Mouse (Mus musculus) hindbrain, embryonic 12.5 days (tissue): ENCODE measurements around the gene Ccdc81. TPM values are rescaled to one million over a fixed set of nuclear protein-coding genes. Genes with fewer than 3 reads are reported as not detected.

ENCODE experiments used
- ATAC-seq: fragments of 200-750 bp; cut with Nextera tagmentation; 2 replicates; pipeline ENCODE4 v1.8.0; 2017; ENCODE audit warnings: moderate TSS enrichment; ENCODE audit not compliant: low FRiP score
- H3K27ac ChIP-seq: fragments of 300-500 bp; sonication (generic); 2 replicates; pipeline ENCODE4 v1.5.1; 2016; ENCODE audit warnings: mild to moderate bottlenecking
- H3K27me3 ChIP-seq: fragments of 300-500 bp; sonication (generic); 2 replicates; pipeline ENCODE4 v1.6.1; 2016; ENCODE audit warnings: mild to moderate bottlenecking
- H3K36me3 ChIP-seq: fragments of 300-500 bp; sonication (generic); 2 replicates; pipeline ENCODE4 v1.6.1; 2016; ENCODE audit warnings: mild to moderate bottlenecking
- H3K4me1 ChIP-seq: fragments of 300-500 bp; sonication (generic); 2 replicates; pipeline ENCODE4 v1.6.1; 2016
- H3K4me2 ChIP-seq: fragments of 300-500 bp; sonication (generic); replicated peaks from 2 replicates; pipeline ENCODE4 v1.6.1; 2016; ENCODE audit warnings: mild to moderate bottlenecking
- H3K4me3 ChIP-seq: fragments of 300-500 bp; sonication (generic); 2 replicates; pipeline ENCODE4 v1.5.1; 2016; ENCODE audit warnings: mild to moderate bottlenecking
- H3K9ac ChIP-seq: fragments of 300-500 bp; sonication (generic); 2 replicates; pipeline ENCODE4 v1.6.1; 2016; ENCODE audit warnings: mild to moderate bottlenecking, moderate library complexity
- H3K9me3 ChIP-seq: fragments of 300-500 bp; sonication (generic); replicated peaks from 2 replicates; pipeline ENCODE4 v1.6.1; 2016; ENCODE audit warnings: mild to moderate bottlenecking
- WGBS: fragments of 180-500 bp; shearing (Covaris S2); methylation state at CpG from one replicate; pipeline ENCODE4 v1.1.7; 2016; 5-methylcytosine and 5-hydroxymethylcytosine counted together
- polyA plus RNA-seq: library from polyadenylated mRNA; unstranded; fragments of >200 nt; fragmentation: Nextera tagmentation; extraction: Ambion mirVana; gene quantifications from 2 replicates; pipeline ENCODE4 v1.2.1, GENCODE M21; 2016

Ccdc81 gene
- polyA plus RNA-seq, 1 experiment from 2014 or later: 0.61 TPM

DNA sequence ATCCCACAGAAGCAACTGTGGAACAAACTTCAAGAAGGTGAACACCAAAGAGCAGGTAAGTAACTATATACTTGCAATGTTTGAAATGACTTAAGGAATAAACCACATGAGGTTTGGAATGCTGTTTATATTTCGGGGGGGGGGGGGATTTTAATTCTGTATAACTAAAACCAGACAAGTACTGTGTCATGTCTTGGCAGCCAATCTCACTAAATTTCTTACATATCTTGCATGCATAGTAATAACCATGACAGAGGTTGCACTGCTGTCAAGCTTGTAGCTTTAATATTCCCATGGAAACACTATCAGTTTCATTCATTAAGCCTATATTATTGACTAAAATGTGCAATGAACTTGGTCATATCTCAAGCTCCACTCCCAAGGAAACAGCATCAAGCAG lies 48.2 kb downstream of the Ccdc81 start:
- H3K27ac ChIP-seq: no peak overlapping the region
- no peaks in the 10 kb centered on the region for H3K9me3 ChIP-seq
- peaks cover 12% of the 10 kb centered on the region for H3K4me1 ChIP-seq
- no peak overlapping the region for H3K9ac ChIP-seq
- 83% methylated on average over 1 of the region's 1 CpGs for WGBS
- no peaks in the 10 kb centered on the region for H3K27me3 ChIP-seq
- no peak overlapping the region for H3K4me2 ChIP-seq
- no peak for ATAC-seq
- H3K36me3 ChIP-seq: no peaks in the 10 kb centered on the region
- no peak overlapping the region for H3K4me3 ChIP-seq

DNA sequence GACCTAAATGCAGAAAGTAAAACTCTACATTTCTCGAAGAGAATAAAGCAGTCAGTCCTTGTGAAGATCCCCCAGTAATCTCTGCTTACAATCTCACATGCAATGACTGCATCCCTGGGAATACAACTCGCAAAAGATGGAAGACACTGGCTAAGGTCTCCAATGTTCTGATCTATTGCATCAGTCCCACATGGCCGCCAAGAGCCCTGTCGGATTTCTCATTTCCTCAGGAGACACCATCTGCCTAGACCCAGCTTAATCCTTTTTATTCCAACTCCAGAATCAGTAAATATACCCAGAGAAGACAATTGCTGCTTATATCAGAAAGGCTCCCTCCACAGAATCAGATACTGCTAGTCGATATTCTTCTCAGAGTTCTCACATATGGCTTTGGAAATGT lies 50.3 kb downstream of the Ccdc81 start:
- Histone ChIP-seq H3K9ac (no peak overlapping the region), H3K36me3 (no peaks in the 10 kb centered on the region), H3K27ac (no peak overlapping the region), H3K9me3 (no peaks in the 10 kb centered on the region), H3K4me1 (peaks cover 12% of the 10 kb centered on the region), H3K27me3 (no peaks in the 10 kb centered on the region), H3K4me3 (no peak overlapping the region), H3K4me2 (no peak overlapping the region)
- no peak for ATAC-seq
- 87% methylated on average over 5 of the region's 5 CpGs for WGBS

DNA sequence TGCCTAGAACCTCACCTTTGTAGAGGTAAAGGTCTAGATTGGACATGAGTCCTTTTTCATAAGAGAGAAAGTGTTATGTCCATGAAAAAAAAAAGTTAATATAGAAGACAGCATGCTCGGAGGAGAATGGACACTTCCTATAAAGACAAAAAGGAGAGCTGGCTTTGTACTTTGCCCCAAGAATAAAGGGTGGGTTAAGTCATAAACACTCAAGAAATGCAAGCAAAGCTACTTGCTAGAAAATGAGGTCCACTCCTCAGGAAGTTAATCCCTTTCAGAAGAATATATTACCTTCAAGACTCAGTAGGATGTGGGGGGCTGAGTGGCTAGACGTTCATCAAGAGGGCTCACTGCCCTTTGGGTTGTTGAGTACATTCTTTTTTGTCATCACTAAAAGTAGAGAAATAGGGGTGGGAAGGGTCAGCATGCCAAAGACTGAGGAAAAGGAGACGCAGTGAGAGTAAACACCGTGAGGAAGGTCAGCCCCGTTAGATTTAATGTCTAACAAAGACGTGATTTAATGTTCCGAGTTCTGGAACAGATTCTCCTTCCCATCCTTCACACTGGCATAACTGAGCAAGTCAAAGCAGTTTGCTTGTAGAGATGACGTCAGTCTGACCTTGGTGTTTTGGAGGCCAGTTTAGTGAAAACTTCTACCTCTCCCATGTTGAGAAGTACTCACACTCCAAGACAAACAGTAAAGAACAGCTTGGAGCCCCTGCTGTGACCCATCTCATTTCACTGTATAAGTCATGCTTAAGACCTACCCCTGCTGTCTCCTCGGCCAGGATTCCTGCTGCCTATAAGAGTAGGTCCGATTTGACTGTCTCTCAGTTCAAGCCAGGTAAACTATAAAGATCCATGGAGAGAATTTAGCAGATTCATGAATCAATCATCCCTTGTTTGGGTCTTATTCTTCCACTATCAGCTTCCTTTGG lies 51.0 kb downstream of the Ccdc81 start:
- no peak for ATAC-seq
- Histone ChIP-seq H3K9me3 (no peaks in the 10 kb centered on the region), H3K9ac (no peak overlapping the region), H3K4me2 (no peak overlapping the region), H3K4me3 (no peak overlapping the region), H3K27ac (no peak overlapping the region), H3K4me1 (peaks cover 12% of the 10 kb centered on the region), H3K27me3 (no peaks in the 10 kb centered on the region), H3K36me3 (no peaks in the 10 kb centered on the region)
- 76% methylated on average over 10 of the region's 10 CpGs for WGBS

DNA sequence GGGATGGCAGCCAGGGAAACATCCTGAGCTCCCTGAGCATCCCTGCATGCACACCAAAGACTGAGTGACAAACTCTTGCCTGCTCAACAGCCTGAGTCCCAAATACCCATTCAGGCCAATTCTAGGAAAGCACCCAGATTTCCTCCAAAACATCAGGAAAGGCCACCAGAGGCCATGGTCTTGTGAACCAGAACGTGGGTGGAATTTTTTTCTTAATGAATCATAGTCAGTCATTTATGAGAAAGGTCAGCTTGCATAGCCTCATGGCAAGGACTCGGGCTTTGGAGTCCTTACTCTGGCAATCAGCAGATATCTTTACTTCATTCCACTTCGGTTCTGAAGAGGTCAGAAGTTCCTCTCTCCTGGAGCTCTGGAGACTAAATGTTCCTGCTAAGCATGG lies 52.9 kb downstream of the Ccdc81 start:
- Histone ChIP-seq H3K9me3 (no peaks in the 10 kb centered on the region), H3K36me3 (no peaks in the 10 kb centered on the region), H3K4me3 (no peak overlapping the region), H3K9ac (no peak overlapping the region), H3K4me2 (no peak overlapping the region), H3K27ac (no peak overlapping the region), H3K27me3 (no peaks in the 10 kb centered on the region), H3K4me1 (no peaks in the 10 kb centered on the region)
- 78% methylated on average over 3 of the region's 3 CpGs for WGBS
- no peak for ATAC-seq

DNA sequence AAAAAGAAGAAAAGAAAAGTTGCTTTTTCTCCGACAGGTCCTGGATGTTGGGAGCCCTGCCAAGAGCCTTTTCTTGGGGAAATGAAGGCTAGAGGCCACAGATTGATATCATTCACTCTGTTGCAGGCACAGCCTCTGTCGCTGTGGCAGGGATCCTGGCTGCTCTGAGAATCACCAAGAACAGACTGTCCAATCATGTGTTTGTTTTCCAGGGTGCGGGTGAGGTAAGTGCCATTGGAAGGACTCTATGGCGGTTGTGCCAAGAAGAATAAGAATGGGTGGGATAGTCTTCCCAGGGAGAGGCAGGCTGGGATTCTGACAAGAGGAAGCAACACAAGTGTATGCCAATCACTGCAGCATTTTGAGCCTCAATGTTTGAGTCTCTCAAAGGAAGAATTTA lies 57.8 kb downstream of the Ccdc81 start:
- H3K4me3 ChIP-seq: no peak overlapping the region
- H3K4me1 ChIP-seq: no peaks in the 10 kb centered on the region
- H3K27me3 ChIP-seq: no peaks in the 10 kb centered on the region
- ATAC-seq: no peak
- no peak overlapping the region for H3K9ac ChIP-seq
- H3K4me2 ChIP-seq: no peak overlapping the region
- no peaks in the 10 kb centered on the region for H3K36me3 ChIP-seq
- H3K9me3 ChIP-seq: no peaks in the 10 kb centered on the region
- no peak overlapping the region for H3K27ac ChIP-seq
- WGBS: 82% methylated on average over 4 of the region's 4 CpGs

DNA sequence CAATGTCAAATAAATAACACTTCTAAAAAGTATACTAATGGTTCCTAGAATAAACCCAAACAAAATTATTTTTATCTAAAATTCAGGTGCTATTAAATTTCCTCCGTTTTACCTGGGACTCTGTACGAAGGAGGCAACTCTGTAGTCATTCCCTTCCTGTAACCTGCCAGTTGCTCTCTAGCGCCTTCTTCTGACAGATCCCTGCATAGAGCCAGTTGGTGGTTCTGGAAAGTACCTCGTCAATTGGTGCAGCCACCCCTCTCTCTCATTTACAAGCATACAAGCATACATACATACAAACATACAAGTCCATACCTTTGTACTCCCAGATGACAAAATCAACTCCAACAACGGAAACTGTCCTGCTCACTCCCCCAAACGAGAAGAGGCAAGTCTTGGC lies 59.9 kb downstream of the Ccdc81 start:
- H3K4me2 ChIP-seq: no peak overlapping the region
- no peaks in the 10 kb centered on the region for H3K9me3 ChIP-seq
- no peak overlapping the region for H3K9ac ChIP-seq
- 37% methylated on average over 6 of the region's 6 CpGs for WGBS
- no peaks in the 10 kb centered on the region for H3K27me3 ChIP-seq
- H3K4me3 ChIP-seq: no peak overlapping the region
- no peak for ATAC-seq
- no peak overlapping the region for H3K27ac ChIP-seq
- no peaks in the 10 kb centered on the region for H3K4me1 ChIP-seq
- H3K36me3 ChIP-seq: no peaks in the 10 kb centered on the region

DNA sequence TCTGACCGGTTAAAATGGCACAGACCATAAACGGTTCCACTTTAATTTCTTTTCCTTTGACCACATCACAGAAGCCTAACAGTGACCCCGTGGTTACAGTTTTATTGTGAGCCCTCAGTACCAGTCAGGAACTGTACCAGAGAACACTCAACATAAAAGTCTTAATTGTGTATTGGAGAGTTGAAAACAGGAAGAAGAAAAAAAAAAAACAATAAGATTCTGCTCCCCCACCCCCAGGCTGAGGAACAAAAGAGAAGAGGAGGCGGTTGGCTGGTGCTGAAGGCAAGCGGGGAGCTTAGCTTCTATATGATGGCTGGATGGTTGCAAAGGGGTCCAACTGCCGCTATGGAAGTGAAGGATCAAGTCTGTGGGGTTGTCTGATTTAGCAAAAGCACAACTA lies 60.3 kb downstream of the Ccdc81 start:
- Histone ChIP-seq H3K9me3 (no peaks in the 10 kb centered on the region), H3K4me1 (no peaks in the 10 kb centered on the region), H3K27ac (no peak overlapping the region), H3K4me2 (no peak overlapping the region), H3K9ac (no peak overlapping the region), H3K27me3 (no peaks in the 10 kb centered on the region), H3K4me3 (no peak overlapping the region), H3K36me3 (no peaks in the 10 kb centered on the region)
- ATAC-seq: no peak
- WGBS: 57% methylated on average over 6 of the region's 6 CpGs

DNA sequence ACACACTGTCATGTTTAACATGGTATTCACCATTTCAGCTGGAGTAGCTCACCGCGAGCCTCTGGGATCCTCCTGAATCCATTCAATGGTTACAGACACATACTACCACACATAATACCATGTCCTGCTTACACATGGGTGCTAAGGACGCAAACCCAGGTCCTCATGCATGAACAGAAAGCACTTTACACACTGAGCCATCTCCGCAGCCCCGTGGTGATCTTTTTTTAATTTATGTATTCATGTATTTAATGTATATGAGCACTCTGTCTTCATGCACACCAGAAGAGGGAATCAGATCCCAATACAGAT lies 61.1 kb downstream of the Ccdc81 start:
- WGBS: 91% methylated on average over 5 of the region's 5 CpGs
- no peaks in the 10 kb centered on the region for H3K27me3 ChIP-seq
- H3K9ac ChIP-seq: no peak overlapping the region
- no peaks in the 10 kb centered on the region for H3K4me1 ChIP-seq
- H3K36me3 ChIP-seq: no peaks in the 10 kb centered on the region
- no peak for ATAC-seq
- H3K4me3 ChIP-seq: no peak overlapping the region
- no peaks in the 10 kb centered on the region for H3K9me3 ChIP-seq
- H3K27ac ChIP-seq: no peak overlapping the region
- no peak overlapping the region for H3K4me2 ChIP-seq

DNA sequence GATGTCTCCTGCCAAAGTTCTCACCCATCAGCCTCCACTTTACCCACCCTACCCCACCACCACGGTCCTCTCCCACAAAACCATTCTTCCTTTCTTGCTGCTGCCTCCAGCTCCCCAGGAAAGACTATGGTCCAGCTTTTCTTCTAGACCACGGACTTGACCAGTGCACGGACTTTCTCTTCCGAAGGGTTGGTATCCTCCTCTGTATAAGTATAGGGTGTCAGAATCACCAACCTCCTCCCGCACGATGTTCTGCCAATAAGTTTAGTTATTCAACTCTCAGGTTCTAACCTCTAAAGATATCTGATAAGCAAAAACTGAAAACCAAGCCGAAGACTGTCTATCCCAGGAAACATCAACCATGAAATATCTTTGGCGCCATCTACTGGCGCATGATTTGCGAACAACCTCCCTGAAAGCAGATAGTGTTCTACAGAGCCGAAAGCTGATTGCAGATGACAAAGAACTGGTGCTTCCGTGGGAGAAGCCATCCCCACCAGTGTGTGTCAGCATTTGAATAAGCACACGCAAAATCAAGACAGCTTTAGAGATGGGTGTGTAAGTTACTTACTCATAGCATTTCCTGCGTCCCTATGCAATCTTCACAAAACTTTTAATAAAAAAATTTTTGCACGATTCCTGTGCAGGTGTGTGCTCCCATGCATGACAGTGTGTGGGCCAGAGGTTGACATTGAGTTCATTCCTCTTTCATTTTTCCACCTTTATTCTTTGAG lies 61.6 kb downstream of the Ccdc81 start:
- ATAC-seq: peak; percentile 64; the same call in 1 of the 2 replicates
- no peak overlapping the region for H3K27ac ChIP-seq

DNA sequence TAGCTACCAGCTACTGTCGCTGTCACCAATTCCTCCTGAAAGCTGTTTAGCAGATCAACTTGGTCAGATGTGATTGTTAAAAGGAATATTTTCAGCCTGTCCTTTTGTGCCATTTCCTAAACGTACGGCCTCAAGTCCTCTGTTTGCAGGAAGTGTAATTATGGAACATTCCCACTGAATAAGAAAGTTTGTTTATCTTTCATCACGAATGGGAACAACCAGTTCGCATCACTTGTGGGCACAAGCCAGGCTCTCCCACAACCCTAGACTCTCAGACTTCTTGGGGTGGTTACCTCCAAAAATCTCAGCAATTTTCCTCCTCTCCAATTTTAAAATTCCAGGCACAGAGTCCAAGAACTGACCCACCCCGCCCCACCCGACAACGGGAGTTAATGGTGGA lies 63.7 kb downstream of the Ccdc81 start:
- Histone ChIP-seq H3K4me3 (no peak overlapping the region), H3K36me3 (no peaks in the 10 kb centered on the region), H3K27ac (no peak overlapping the region), H3K4me2 (no peak overlapping the region), H3K9me3 (no peaks in the 10 kb centered on the region), H3K4me1 (no peaks in the 10 kb centered on the region), H3K9ac (no peak overlapping the region), H3K27me3 (no peaks in the 10 kb centered on the region)
- no peak for ATAC-seq
- WGBS: 85% methylated on average over 8 of the region's 8 CpGs

More for the DNA sequence above, 61.6 kb downstream of the Ccdc81 start:
- H3K27me3 ChIP-seq: no peaks in the 10 kb centered on the region
- no peaks in the 10 kb centered on the region for H3K9me3 ChIP-seq
- H3K4me1 ChIP-seq: no peaks in the 10 kb centered on the region
- H3K36me3 ChIP-seq: no peaks in the 10 kb centered on the region
- H3K4me3 ChIP-seq: no peak overlapping the region
- 35% methylated on average over 15 of the region's 15 CpGs for WGBS
- no peak overlapping the region for H3K9ac ChIP-seq
- H3K4me2 ChIP-seq: no peak overlapping the region

DNA sequence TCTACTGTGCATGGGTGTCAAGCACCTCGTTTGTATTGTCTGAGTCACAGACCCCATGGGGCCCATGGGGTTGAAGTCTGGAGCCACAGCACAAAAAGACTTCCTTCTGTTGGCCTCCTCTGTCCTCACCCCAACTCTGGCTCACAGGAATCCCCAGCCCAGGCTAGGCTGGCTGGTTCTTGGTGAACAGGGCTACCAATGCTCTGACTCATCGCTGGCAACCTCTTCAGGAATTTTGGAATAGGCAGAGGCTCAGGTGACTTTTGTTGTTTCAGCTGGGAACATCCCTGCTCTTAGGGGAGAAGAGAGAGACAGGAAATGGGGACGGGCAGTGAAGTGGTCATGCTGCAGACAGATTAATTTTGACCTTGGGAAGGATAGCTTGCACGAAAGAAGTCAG lies 65.6 kb downstream of the Ccdc81 start:
- 61% methylated on average over 4 of the region's 4 CpGs for WGBS
- Histone ChIP-seq H3K27me3 (no peaks in the 10 kb centered on the region), H3K4me1 (no peaks in the 10 kb centered on the region), H3K9me3 (no peaks in the 10 kb centered on the region), H3K9ac (no peak overlapping the region), H3K27ac (no peak overlapping the region), H3K4me3 (no peak overlapping the region), H3K36me3 (no peaks in the 10 kb centered on the region), H3K4me2 (no peak overlapping the region)
- no peak for ATAC-seq

DNA sequence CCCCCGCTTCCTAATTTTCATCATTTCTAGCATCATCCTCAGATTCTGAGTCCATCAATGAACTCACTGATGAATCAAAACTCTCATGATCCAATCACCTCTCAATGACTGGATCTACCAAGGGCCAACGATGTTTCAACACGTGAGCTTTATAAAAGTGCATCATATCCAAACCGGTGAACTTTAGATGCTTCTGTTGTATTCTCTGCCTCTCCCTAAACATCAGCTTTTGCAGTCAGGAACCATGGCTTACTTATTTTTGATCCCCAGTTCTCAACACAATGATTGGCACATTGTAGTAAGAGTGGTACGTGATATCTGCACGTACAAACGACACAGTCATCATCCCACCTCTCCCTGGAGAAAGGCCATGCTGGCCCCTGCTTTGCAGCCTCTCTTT lies 66.8 kb downstream of the Ccdc81 start:
- no peak overlapping the region for H3K4me3 ChIP-seq
- H3K4me1 ChIP-seq: no peaks in the 10 kb centered on the region
- 97% methylated on average over 7 of the region's 7 CpGs for WGBS
- no peak overlapping the region for H3K4me2 ChIP-seq
- no peaks in the 10 kb centered on the region for H3K9me3 ChIP-seq
- no peak overlapping the region for H3K27ac ChIP-seq
- no peaks in the 10 kb centered on the region for H3K27me3 ChIP-seq
- H3K9ac ChIP-seq: no peak overlapping the region
- no peak for ATAC-seq
- no peaks in the 10 kb centered on the region for H3K36me3 ChIP-seq

DNA sequence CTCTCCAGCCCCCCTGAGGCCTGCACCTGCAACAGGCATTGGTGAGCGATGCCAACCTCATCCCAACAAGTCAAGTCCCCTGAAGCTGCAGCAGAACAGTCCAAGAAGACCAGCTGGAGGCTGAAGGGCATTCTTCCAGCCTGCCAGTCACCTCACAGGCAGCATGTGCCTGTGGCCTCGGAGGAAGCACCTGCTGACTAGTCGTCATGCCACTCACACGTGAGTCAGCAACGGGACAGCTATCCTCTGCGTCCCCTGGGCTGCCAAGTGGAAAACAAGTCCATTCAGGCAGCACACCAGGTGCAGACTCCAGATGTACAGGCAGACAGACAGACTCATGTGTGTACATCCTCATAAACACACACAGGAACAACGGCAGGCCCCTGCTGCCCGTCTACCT lies 67.9 kb downstream of the Ccdc81 start:
- Histone ChIP-seq H3K4me1 (no peaks in the 10 kb centered on the region), H3K27ac (no peak overlapping the region), H3K9ac (no peak overlapping the region), H3K27me3 (no peaks in the 10 kb centered on the region), H3K4me2 (no peak overlapping the region), H3K4me3 (no peak overlapping the region), H3K9me3 (no peaks in the 10 kb centered on the region), H3K36me3 (no peaks in the 10 kb centered on the region)
- no peak for ATAC-seq
- 63% methylated on average over 8 of the region's 8 CpGs for WGBS
